Mouse (Mus musculus): Measurements from ENCODE around the gene Ptprd. TPM values are rescaled to one million over a fixed set of nuclear protein-coding genes. Genes with fewer than 3 reads are reported as not detected.
"Not testable (repeated sequence)": the region's sequence is repeated elsewhere in the genome, so short reads cannot be mapped to it uniquely, and the experiment has no call there.

Gene Ptprd
- polyA plus RNA-seq, 1 experiment from 2014 or later, result 14.0 TPM

- H3K4me2 ChIP-seq, result no peak overlapping the region
- H3K4me3 ChIP-seq (ENCODE audit: low read depth, low read length), result no peak overlapping the region
- ATAC-seq (replicated peaks; ENCODE audit: insufficient number of reproducible peaks, low FRiP score, low TSS enrichment), result no peak
- no peaks in the 10 kb centered on the region for H3K4me1 ChIP-seq (ENCODE audit: control insufficient read depth, insufficient read depth, low read length)
- no peaks in the 10 kb centered on the region for H3K9me3 ChIP-seq (replicated peaks; ENCODE audit: control insufficient read depth, low read length)
- no peaks in the 10 kb centered on the region for H3K36me3 ChIP-seq (ENCODE audit: control insufficient read depth, insufficient read depth, low read length)
- H3K9ac ChIP-seq (ENCODE audit: low read depth, low read length), result no peak overlapping the region
- no peaks in the 10 kb centered on the region for H3K27me3 ChIP-seq (ENCODE audit: control insufficient read depth, insufficient read depth, low read length)
- no peak overlapping the region for H3K27ac ChIP-seq (ENCODE audit: low read depth, low read length)
Observed at GRCm38 (mm10) chr4:76089866-76090265, 2121.9 kb downstream of the Ptprd start.

GRCm38 (mm10) chr4:76076051-76076450, 2135.7 kb downstream of the Ptprd start:
- Histone ChIP-seq H3K27ac (ENCODE audit: low read depth, low read length) (no peak overlapping the region), H3K4me1 (ENCODE audit: control insufficient read depth, insufficient read depth, low read length) (no peaks in the 10 kb centered on the region), H3K4me3 (ENCODE audit: low read depth, low read length) (no peak overlapping the region), H3K9ac (ENCODE audit: low read depth, low read length) (no peak overlapping the region), H3K27me3 (ENCODE audit: control insufficient read depth, insufficient read depth, low read length) (no peaks in the 10 kb centered on the region), H3K9me3 (replicated peaks; ENCODE audit: control insufficient read depth, low read length) (no peaks in the 10 kb centered on the region), H3K36me3 (ENCODE audit: control insufficient read depth, insufficient read depth, low read length) (no peaks in the 10 kb centered on the region), H3K4me2 (no peak overlapping the region)
- ATAC-seq (replicated peaks; ENCODE audit: insufficient number of reproducible peaks, low FRiP score, low TSS enrichment), result 0 out of 2 replicates have a peak, but pooled peaks have one; percentile 55
- 63% methylated on average over 1 of the region's 1 CpGs for WGBS (ENCODE audit: insufficient replicate concordance)

GRCm38 (mm10) chr4:76073286-76073685, 2138.5 kb downstream of the Ptprd start:
- Histone ChIP-seq H3K9me3 (replicated peaks; ENCODE audit: control insufficient read depth, low read length) (no peaks in the 10 kb centered on the region), H3K9ac (ENCODE audit: low read depth, low read length) (no peak overlapping the region), H3K36me3 (ENCODE audit: control insufficient read depth, insufficient read depth, low read length) (no peaks in the 10 kb centered on the region), H3K27ac (ENCODE audit: low read depth, low read length) (no peak overlapping the region), H3K4me1 (ENCODE audit: control insufficient read depth, insufficient read depth, low read length) (no peaks in the 10 kb centered on the region), H3K4me2 (no peak overlapping the region), H3K27me3 (ENCODE audit: control insufficient read depth, insufficient read depth, low read length) (no peaks in the 10 kb centered on the region), H3K4me3 (ENCODE audit: low read depth, low read length) (no peak overlapping the region)
- no peak for ATAC-seq (replicated peaks; ENCODE audit: insufficient number of reproducible peaks, low FRiP score, low TSS enrichment)
- WGBS (ENCODE audit: insufficient replicate concordance), result 53% methylated on average over 3 of the region's 3 CpGs

DNA sequence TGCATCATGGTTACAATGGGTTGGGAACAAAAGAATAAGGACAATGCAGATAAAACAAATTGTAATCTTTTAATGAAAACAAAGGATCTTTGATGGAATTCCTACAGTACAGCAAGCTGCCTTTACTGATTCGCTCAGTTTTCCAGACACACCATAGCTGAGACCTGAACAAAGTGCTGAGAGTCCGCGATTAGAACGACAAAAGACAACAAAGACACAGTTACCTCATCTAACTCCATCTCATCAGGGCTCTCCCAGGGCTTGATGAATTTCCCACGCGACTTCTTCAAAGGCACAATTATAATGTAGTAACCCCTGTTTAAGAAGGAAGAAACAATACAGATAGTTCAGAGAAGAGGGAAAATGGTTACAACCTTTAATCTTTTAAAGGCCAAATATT, 2140.0 kb downstream of the Ptprd start:
- H3K9me3 ChIP-seq (replicated peaks; ENCODE audit: control insufficient read depth, low read length), result no peaks in the 10 kb centered on the region
- H3K36me3 ChIP-seq (ENCODE audit: control insufficient read depth, insufficient read depth, low read length), result no peaks in the 10 kb centered on the region
- no peak overlapping the region for H3K9ac ChIP-seq (ENCODE audit: low read depth, low read length)
- H3K27me3 ChIP-seq (ENCODE audit: control insufficient read depth, insufficient read depth, low read length), result no peaks in the 10 kb centered on the region
- H3K4me1 ChIP-seq (ENCODE audit: control insufficient read depth, insufficient read depth, low read length), result no peaks in the 10 kb centered on the region
- no peak overlapping the region for H3K4me2 ChIP-seq
- no peak for ATAC-seq (replicated peaks; ENCODE audit: insufficient number of reproducible peaks, low FRiP score, low TSS enrichment)
- H3K27ac ChIP-seq (ENCODE audit: low read depth, low read length), result no peak overlapping the region
- H3K4me3 ChIP-seq (ENCODE audit: low read depth, low read length), result no peak overlapping the region
- 84% methylated on average over 6 of the region's 6 CpGs for WGBS (ENCODE audit: insufficient replicate concordance)

DNA sequence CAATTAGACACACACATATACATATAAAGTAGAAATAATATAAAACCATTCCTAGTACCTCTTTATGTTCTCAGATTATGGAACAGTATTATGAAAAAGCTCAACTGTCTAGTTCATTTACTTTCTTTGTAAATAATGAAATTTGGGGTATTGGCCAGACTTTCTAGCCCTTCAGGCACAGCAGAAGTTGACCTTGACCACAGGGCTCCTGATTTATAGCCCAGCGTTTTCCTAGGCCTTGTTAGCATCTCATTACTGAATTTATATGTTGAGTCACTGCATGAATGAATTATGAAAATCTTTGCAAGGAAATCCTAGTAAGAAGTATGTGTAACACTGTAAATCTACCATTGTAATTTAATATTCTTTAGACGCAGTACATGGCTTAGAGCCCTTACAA, 2154.9 kb downstream of the Ptprd start:
- no peaks in the 10 kb centered on the region for H3K36me3 ChIP-seq (ENCODE audit: control insufficient read depth, insufficient read depth, low read length)
- WGBS (ENCODE audit: insufficient replicate concordance), result 83% methylated on average over 2 of the region's 2 CpGs
- no peak for ATAC-seq (replicated peaks; ENCODE audit: insufficient number of reproducible peaks, low FRiP score, low TSS enrichment)

GRCm38 (mm10) chr4:76045650-76046049, 2166.1 kb downstream of the Ptprd start:
- Histone ChIP-seq H3K36me3 (ENCODE audit: control insufficient read depth, insufficient read depth, low read length) (no peaks in the 10 kb centered on the region), H3K4me3 (ENCODE audit: low read depth, low read length) (no peak overlapping the region), H3K27ac (ENCODE audit: low read depth, low read length) (no peak overlapping the region), H3K9me3 (replicated peaks; ENCODE audit: control insufficient read depth, low read length) (no peaks in the 10 kb centered on the region), H3K4me2 (no peak overlapping the region), H3K4me1 (ENCODE audit: control insufficient read depth, insufficient read depth, low read length) (peaks cover 8% of the 10 kb centered on the region; the same call in 1 of the 2 replicates), H3K9ac (ENCODE audit: low read depth, low read length) (no peak overlapping the region), H3K27me3 (ENCODE audit: control insufficient read depth, insufficient read depth, low read length) (no peaks in the 10 kb centered on the region)
- 53% methylated on average over 2 of the region's 2 CpGs for WGBS (ENCODE audit: insufficient replicate concordance)
- ATAC-seq (replicated peaks; ENCODE audit: insufficient number of reproducible peaks, low FRiP score, low TSS enrichment), result no peak

More for the DNA sequence above, 2154.9 kb downstream of the Ptprd start:
- no peak overlapping the region for H3K27ac ChIP-seq (ENCODE audit: low read depth, low read length)
- no peak overlapping the region for H3K9ac ChIP-seq (ENCODE audit: low read depth, low read length)
- H3K4me2 ChIP-seq, result no peak overlapping the region
- H3K27me3 ChIP-seq (ENCODE audit: control insufficient read depth, insufficient read depth, low read length), result no peaks in the 10 kb centered on the region
- H3K4me3 ChIP-seq (ENCODE audit: low read depth, low read length), result no peak overlapping the region
- no peaks in the 10 kb centered on the region for H3K9me3 ChIP-seq (replicated peaks; ENCODE audit: control insufficient read depth, low read length)
- H3K4me1 ChIP-seq (ENCODE audit: control insufficient read depth, insufficient read depth, low read length), result no peaks in the 10 kb centered on the region

DNA sequence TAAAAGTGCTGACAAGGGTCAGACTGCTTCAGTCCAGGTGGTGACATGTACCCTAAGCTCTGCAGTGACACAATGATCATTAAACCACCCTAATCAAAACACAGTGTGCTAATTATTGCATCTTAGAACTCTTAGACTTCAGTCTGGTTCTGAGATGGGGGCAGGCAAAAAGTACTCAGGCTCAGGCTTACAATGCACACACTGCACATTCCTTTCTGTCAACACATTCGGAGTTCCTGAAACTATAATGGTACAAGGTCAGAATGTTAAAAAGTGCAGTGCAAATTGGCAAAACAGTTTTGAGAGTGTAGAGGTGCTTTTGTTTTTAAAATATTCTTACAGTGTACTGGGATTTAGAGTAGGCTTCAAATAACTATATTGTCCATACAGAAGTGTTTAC, 2167.0 kb downstream of the Ptprd start:
- Histone ChIP-seq H3K36me3 (ENCODE audit: control insufficient read depth, insufficient read depth, low read length) (no peaks in the 10 kb centered on the region), H3K9ac (ENCODE audit: low read depth, low read length) (no peak overlapping the region), H3K4me3 (ENCODE audit: low read depth, low read length) (no peak overlapping the region), H3K27me3 (ENCODE audit: control insufficient read depth, insufficient read depth, low read length) (no peaks in the 10 kb centered on the region), H3K9me3 (replicated peaks; ENCODE audit: control insufficient read depth, low read length) (no peaks in the 10 kb centered on the region), H3K27ac (ENCODE audit: low read depth, low read length) (peak overlapping the region; percentile 68), H3K4me1 (ENCODE audit: control insufficient read depth, insufficient read depth, low read length) (peaks cover 8% of the 10 kb centered on the region; the same call in 1 of the 2 replicates), H3K4me2 (no peak overlapping the region)
- no peak for ATAC-seq (replicated peaks; ENCODE audit: insufficient number of reproducible peaks, low FRiP score, low TSS enrichment)
- WGBS (ENCODE audit: insufficient replicate concordance), result 20% methylated on average over 1 of the region's 1 CpGs

DNA sequence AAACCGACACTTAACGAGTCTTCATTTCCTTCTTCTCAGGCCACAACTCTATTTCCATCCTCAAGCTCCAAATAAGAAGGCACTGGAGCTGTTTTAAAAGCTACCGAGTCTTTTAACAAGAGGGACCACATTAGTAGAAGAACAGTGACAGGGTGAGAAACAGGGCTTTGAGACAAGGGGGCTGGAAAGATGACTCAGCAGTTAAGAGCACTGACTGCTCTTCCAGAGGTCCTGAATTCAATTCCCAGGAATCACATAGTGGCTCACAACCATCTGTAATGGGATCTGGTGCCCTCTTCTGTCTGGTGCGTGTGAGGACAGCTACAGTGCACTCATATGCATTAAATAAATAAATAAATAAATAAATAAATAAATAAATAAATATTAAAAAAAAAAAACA, 2174.6 kb downstream of the Ptprd start:
- not testable (repeated sequence) for H3K4me2 ChIP-seq; H3K9ac ChIP-seq (ENCODE audit: low read depth, low read length); H3K36me3 ChIP-seq (ENCODE audit: control insufficient read depth, insufficient read depth, low read length); H3K9me3 ChIP-seq (replicated peaks; ENCODE audit: control insufficient read depth, low read length); ATAC-seq (replicated peaks; ENCODE audit: insufficient number of reproducible peaks, low FRiP score, low TSS enrichment); H3K4me1 ChIP-seq (ENCODE audit: control insufficient read depth, insufficient read depth, low read length); H3K27ac ChIP-seq (ENCODE audit: low read depth, low read length); H3K4me3 ChIP-seq (ENCODE audit: low read depth, low read length); H3K27me3 ChIP-seq (ENCODE audit: control insufficient read depth, insufficient read depth, low read length)
- WGBS (ENCODE audit: insufficient replicate concordance), result 78% methylated on average over 4 of the region's 4 CpGs

- H3K27me3 ChIP-seq (ENCODE audit: control insufficient read depth, insufficient read depth, low read length), result no peaks in the 10 kb centered on the region
- no peak overlapping the region for H3K4me3 ChIP-seq (ENCODE audit: low read depth, low read length)
- no peaks in the 10 kb centered on the region for H3K9me3 ChIP-seq (replicated peaks; ENCODE audit: control insufficient read depth, low read length)
- no peak overlapping the region for H3K27ac ChIP-seq (ENCODE audit: low read depth, low read length)
- 66% methylated on average over 8 of the region's 8 CpGs for WGBS (ENCODE audit: insufficient replicate concordance)
- H3K4me1 ChIP-seq (ENCODE audit: control insufficient read depth, insufficient read depth, low read length), result no peaks in the 10 kb centered on the region
- H3K4me2 ChIP-seq, result no peak overlapping the region
- no peaks in the 10 kb centered on the region for H3K36me3 ChIP-seq (ENCODE audit: control insufficient read depth, insufficient read depth, low read length)
- no peak overlapping the region for H3K9ac ChIP-seq (ENCODE audit: low read depth, low read length)
- ATAC-seq (replicated peaks; ENCODE audit: insufficient number of reproducible peaks, low FRiP score, low TSS enrichment), result no peak
Observed at GRCm38 (mm10) chr4:76025571-76026325, 2186.0 kb downstream of the Ptprd start.
